Mouse (Mus musculus): ENCODE data around the gene Prr5l. TPM values are rescaled to one million over a fixed set of nuclear protein-coding genes. Genes with fewer than 3 reads are reported as not detected.

The Prr5l gene
- total RNA-seq, 4 experiments from 2014 or later = 11.0 to 14.6 (median 13.2) TPM

- no peak for DNase-seq (ENCODE audit: low spot score in 2 of 2)
These were observed 1.5 kb upstream of the Prr5l start for GRCm38 (mm10) chr2:101884286-101884685.

- no peak for DNase-seq (ENCODE audit: low spot score in 2 of 2)
These were observed 1.2 kb downstream of the Prr5l start for GRCm38 (mm10) chr2:101881471-101882162.

DNA sequence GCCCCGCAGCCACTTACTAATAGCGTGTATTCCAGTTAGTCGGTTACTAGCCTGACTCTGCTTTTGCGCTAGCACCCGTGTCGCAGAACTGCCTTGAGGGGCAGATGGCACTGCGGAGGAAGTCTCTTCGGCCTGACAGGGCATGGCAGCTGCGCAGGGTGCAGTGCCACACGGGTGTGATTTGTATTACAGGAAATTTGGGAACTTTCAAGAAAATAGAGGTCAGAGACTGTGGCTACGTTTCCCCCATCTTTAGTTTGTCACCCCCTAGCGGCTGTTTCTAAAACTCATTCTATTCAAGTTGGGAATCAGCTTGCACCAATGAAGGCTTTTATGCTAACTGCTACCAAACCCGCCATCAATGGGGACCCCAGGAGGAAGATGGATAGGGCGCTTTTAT is 11.6 kb downstream of the Prr5l start:
- DNase-seq (ENCODE audit: low spot score in 2 of 2) = no peak

DNA sequence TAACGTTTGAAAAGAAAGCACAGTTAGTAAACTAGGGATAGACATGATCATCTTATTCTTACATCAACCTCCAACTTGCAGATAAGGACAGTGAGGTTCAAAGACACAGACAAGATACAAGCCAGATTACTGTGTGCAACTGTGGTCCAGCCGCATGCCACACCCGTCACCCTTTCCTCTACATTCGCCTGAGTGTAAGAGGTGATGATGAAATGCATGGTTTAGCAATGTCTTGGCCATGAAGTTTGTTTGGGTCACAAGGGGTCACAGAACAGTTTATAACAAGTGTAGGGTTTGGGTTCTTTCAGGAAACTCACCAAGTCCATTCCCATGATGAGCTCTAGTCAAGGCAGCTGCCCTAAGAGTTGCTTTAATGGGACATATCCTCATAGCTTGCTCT is 14.1 kb downstream of the Prr5l start:
- no peak for DNase-seq (ENCODE audit: low spot score in 2 of 2)

GRCm38 (mm10) chr2:101862219-101863123 is 20.4 kb downstream of the Prr5l start:
- DNase-seq (ENCODE audit: low spot score in 2 of 2) = no peak

DNA sequence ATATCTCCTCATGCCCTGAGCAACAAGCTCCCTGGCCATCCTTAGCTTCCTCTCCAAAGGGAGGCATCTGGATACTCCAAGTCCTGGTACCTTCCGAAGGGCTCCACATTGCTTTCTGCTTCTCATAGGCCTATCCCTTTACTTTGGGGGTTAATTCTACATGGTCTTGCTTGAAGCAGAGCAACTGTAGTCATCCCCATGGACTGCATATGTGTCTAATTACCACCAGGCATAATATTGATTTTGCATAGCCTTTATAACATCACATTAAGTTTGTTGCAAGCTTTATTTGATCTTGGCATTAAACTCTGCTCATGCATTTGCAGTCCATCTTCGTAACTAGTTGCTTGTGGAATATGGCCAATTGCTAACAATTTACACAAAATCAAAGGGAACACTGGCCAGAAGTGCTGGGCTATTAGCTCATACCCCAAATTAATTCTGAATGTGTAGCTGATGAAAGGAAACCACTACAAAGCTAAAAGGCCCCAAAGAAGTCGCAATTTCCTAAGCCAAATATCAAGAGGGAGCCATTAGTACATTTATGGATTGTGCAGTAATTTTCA is 21.8 kb downstream of the Prr5l start:
- no peak for DNase-seq (ENCODE audit: low spot score in 2 of 2)

- no peak for DNase-seq (ENCODE audit: low spot score in 2 of 2)
These were observed 26.7 kb downstream of the Prr5l start for GRCm38 (mm10) chr2:101856174-101856573.

DNA sequence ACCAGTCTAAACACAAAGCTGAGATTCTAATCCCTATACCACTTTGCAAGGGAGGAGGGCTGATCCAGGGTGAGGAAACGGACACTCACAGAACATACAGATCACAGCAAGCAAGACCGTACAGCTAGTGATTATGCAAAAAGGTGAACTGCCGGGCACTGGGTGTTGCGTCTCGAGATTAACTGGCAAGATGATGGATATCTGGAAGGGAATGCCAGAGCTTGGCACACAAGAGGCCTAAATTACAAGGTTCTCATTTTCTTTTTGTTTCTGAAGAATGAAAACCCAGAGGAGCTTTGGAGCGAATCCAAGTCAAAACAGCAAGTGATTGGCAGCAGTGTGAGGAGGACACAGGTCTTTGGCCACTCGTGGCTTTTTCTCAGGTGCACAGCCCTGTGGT is 28.0 kb downstream of the Prr5l start:
- no peak for DNase-seq (ENCODE audit: low spot score in 2 of 2)

DNA sequence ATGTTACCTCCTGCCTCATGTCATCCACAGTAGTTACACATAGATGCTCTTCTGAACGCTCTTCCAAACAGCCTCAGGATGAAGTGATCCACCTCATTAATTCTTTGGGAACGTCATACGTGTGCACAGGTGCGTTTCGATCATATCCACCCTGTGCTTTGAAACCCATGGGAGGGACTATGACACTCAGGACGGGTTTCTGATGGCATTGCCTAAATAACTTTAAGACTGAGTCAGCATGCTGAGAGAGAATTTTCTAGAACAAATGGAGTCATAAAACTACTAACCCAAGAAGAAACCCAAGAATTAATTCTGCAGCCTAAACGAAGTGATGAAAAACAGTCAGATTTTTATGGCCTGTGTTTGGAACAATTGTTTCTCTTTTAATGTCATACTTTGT is 40.1 kb downstream of the Prr5l start:
- no peak for DNase-seq (ENCODE audit: low spot score in 2 of 2)

- DNase-seq (ENCODE audit: low spot score in 2 of 2) = no peak
These were observed 47.9 kb downstream of the Prr5l start for GRCm38 (mm10) chr2:101834816-101835523.

GRCm38 (mm10) chr2:101832361-101832760 is 50.5 kb downstream of the Prr5l start:
- DNase-seq (ENCODE audit: low spot score in 2 of 2) = no peak

DNA sequence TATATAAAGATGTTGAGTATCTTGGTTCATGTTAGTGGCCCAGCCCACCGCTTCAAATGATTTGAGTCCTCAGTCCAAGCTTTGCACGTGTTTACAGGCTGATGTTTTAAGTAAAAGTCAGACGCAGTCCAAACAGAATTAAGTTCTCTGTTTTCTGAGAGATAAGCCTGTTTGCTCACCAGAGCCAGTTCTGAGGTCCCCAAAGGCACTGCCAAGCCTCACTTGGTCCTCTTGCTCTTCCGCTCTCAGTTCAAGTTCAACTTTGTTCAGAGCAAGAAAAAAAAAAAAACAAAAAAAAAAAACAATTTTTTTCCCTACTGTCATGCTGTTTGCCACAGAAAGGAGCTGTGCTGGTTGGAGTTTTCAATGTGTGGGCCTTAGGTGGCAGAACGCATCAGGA is 51.0 kb downstream of the Prr5l start:
- DNase-seq (ENCODE audit: low spot score in 2 of 2) = no peak

- DNase-seq (ENCODE audit: low spot score in 2 of 2) = no peak
These were observed 52.5 kb downstream of the Prr5l start for GRCm38 (mm10) chr2:101830186-101830915.

DNA sequence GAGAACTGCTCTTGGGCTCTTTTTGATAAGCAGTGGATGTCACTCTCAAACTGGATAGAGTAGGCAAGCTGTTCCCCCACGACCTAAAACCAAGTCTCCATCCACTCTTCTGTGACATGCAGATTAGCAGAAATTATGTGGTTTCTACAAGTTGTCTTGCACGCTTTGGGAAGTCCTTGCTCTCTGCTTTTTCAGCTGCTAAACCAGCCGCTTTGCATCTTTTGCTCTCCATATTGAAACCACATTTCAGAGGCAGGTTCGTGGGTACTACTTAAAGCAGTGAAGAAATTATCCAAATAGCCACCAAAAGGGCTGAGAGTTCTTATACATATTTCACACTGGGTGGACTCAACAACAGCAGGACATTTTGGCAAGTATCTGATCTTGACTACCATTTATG is 53.8 kb downstream of the Prr5l start:
- no peak for DNase-seq (ENCODE audit: low spot score in 2 of 2)

- DNase-seq (ENCODE audit: low spot score in 2 of 2) = no peak
These were observed 54.7 kb downstream of the Prr5l start for GRCm38 (mm10) chr2:101828057-101828643.

DNA sequence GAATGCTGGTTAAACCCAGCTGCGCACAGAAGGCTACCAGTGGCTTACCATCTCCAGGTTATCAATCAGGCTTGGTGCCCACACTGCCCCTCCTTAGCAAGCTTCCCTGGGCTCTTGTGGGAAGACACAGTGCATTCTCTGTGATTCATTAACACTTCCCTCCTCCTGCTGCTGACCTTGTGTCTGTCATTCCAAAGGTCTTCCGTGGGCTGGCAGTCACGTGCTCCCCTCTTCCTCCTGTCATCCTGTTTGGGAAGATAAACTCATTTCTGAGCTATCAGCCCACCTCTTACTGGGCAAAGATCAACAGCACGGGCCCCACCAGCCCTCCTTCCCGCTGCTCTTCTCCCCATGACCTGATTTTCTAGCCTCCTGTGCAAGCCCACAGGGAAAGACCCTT is 55.2 kb downstream of the Prr5l start:
- DNase-seq (ENCODE audit: low spot score in 2 of 2) = no peak

DNA sequence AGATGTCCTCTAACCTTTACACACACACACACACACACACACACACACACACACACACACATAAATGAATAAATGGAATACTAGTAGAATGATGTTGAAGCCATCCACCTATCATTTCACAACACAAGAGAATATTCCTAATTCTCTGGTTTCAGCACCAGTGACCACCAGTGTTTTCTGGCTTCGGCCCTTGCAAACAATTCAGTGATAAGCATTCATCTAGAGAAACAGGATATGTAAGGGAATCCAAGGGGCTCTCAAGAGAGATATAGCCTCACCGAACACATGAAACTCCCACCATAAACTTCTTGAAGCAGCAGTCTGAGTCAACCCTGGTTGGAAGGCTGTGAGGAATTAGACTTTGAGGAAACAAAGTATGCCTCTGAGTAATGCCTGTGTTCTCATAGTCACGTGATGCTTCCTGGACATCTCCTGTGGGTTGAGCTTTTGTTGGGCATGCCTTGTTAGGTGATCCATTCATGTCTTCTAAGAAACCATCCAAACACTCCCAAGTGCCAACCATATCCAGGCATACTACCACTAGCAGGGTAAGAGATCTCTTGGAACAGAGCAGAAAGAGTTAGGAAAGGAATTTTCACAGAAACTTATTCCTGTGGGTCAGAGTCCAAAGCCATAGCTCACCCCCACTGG is 55.8 kb downstream of the Prr5l start:
- DNase-seq (ENCODE audit: low spot score in 2 of 2) = no peak

- DNase-seq (ENCODE audit: low spot score in 2 of 2) = no peak
These were observed 56.6 kb downstream of the Prr5l start for GRCm38 (mm10) chr2:101826186-101826707.

- DNase-seq (ENCODE audit: low spot score in 2 of 2) = no peak
These were observed 57.4 kb downstream of the Prr5l start for GRCm38 (mm10) chr2:101825226-101826120.

Measured in layer of hippocampus, adult 8-10 months (tissue).